Mouse (Mus musculus) hematopoietic stem cell, adult 5-6 weeks (primary cell): Measurements from ENCODE around the gene Tacr1. TPM values are rescaled to one million over a fixed set of nuclear protein-coding genes. Genes with fewer than 3 reads are reported as not detected.
"Not testable (repeated sequence)": the region's sequence is repeated elsewhere in the genome, so short reads cannot be mapped to it uniquely, and the experiment has no call there.

Experiments used
- ATAC-seq, 2 experiments: fragments of 125-278 bp in 1 of 2; replicated peaks in 1 of 2; 2 replicates each; pipeline ENCODE4 v1.8.0; 2016 to 2017; ENCODE audit warnings: inconsistent platforms in 2 of 2, mild to moderate bottlenecking in 2 of 2, moderate number of reproducible peaks in 2 of 2, low read depth in 1 of 2, moderate TSS enrichment in 1 of 2; ENCODE audit not compliant: low FRiP score in 2 of 2, poor library complexity in 2 of 2, severe bottlenecking in 2 of 2, insufficient read depth in 1 of 2, low TSS enrichment in 1 of 2
- total RNA-seq: library from RNA; stranded (forward); fragments of 172-1452, 232-1000 nt; gene quantifications from 2 replicates; pipeline ENCODE4 v1.2.3, GENCODE M21; 2017

Gene Tacr1
- 0.69 TPM in 1 of 2 replicates, not detected in the other for total RNA-seq

DNA sequence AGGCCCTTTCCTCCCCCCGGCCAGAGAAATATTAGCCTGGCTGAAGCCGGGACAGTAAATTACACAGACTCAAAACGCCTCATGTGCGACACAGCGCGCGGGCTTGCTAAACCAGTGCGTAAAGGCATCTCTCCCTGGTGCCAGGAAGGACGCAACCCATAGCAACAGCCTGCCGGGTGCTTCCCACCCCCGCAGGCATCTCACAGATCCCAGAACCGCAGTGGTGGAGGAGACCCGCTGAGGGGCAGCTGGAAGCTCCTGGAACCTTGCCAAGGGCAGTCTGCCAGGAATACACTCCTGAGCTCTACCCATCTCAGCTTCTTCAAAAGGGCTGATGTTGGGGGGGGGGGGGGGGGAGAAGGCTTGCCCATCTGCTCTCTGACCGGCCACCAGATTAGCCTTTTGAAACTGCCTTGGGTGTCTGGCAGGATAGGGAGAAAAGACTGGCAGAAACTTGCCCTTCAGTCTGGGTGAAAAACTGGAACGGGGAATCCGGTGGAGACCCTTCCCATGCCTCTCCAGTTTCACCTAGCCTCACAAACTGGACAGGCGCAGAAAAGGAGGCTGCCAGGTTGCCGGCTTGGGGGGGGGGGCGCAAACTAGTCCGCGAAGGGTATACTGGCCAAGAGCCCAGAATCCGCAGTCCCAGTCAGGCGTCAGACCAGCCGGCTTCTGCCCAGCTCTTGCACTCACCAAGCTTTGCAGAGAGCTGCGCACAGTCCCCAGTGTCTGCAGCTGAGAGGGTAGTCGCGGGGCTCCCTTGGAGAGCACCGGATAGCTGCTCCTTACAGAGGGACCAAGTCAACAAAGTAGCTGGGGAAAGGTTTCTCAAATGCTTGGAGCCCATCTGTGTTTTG lies at the start of gene Tacr1:
Tacr1 (plus strand) TSS at position 740 of the 857 bp plus-strand sequence.
- 0 out of 4 replicates have a peak, but pooled peaks have one; percentile 19 to 32 for ATAC-seq

DNA sequence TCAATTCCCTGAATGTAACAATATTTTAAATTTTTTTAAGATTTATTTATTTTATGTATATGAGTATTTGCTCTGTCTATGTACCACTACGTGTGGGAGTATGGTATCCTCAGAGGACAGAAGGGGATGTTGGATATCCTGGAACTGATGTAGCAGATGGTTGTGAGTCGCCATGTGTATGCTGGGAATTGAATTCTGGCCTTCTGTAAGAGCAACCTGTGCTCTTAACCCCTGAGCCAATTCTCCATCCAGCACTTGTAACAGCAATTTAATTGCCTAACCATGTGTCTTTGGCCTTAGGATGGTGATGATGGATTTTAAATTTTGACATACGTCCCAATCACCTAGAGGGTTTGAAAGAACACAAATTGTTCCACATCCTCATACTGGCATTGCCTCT lies 26.0 kb upstream of the Tacr1 start:
- no peak for ATAC-seq

DNA sequence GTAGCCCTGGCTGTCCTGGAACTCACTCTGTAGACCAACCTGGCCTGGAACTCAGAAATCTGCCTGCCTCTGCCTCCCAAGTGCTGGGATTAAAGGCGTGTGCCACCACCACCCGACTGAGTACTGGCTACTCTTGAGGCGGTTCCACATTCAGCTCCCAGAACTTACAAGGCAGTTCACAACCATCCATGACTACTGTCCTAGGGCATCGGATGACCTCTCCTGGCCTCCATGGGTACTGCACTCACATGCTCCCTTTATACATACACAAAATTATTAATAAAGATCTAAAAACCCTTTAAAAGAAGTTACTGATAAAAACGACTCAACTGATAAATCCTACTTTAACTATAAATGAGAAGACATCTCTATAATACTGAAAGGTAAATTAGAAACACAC lies 18.6 kb upstream of the Tacr1 start:
- ATAC-seq = no peak

DNA sequence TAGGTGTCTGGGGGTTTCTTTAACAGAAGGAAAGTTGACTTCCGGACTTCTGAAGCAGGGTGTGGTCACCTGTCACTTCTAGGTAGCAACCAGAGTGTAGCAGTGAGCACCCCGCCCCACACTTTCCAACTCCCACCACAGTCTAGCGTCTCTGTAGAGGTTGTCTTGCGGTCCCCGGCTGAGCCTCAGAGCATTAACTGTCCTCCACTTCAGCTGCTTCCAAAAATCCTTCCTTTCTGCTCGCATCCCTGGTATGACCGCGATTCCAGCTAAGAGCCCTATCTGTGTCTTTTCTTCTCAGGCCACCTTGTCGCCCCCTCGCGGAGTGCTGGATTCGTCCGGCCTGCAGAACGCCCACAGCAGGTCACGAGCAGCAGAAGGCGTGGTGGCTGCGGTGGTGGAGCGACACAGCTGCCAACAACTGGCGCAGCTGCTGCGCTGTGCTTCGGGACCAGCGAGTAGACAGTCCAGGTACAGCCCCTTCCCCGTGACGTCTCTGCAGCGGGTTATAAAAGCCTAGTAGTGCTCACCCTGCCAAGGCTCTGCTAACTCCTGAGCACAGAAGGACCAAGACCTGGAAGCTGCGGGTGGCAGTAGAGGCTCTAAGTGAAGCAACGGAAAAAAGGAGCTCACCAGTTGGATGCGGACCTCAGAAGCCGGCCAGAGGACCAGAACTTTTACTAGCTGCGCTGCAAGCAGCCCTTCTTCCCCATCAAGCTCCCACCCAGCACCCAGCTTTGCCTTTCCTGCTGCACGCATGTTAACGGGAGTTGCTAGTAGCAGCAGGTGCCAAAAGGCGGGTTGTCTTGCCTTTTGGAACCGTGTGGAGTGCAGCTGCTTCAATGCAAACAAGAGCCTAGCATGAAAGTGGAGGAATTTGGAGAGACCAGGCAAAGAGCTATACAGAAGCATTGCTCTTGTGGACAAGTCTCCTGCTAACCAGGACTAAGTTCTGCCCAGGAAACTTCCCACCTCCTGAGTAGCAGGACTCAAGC lies 664 bp downstream of the Tacr1 start:
- ATAC-seq = peak; percentile 42 to 84; a peak in 3 of 4 replicates

DNA sequence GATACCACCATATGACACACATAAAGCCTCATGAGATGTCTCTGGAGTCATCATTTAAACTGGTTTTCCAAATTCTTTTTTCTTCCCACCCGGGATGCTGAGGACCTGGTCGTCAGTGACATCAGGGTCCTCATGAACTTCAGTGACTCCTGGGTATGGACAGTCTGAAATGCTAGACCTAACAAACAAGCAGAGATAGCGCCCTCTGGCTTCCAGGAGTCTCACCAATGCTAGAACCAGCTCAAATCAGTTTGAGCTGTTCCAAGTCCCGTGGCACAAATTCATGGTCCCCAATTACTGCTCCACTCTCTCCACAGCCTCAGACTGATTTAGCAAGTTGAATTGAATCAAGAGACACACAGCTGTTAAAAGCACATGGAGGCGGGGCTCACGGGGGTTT lies 16.2 kb downstream of the Tacr1 start:
- no peak for ATAC-seq

DNA sequence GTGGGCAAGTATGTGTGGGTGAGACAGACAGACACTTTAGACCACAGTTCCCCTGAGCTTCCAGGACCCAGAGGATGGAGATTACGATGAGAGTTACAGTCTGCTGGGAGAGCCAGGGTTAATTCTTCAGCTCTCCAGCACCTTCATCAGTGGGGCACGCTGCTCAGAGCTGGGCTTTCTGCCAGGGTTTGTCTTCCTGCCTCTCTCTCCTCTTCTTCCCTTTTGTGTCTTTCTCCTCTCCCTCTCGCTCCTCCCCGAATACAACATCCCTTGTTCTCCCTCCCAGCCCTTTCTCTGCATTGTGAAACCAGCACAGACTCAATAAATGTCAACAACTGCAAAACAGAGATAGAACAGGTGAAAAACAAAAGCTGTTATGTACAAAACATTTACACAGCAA lies 18.1 kb downstream of the Tacr1 start:
- no peak for ATAC-seq

DNA sequence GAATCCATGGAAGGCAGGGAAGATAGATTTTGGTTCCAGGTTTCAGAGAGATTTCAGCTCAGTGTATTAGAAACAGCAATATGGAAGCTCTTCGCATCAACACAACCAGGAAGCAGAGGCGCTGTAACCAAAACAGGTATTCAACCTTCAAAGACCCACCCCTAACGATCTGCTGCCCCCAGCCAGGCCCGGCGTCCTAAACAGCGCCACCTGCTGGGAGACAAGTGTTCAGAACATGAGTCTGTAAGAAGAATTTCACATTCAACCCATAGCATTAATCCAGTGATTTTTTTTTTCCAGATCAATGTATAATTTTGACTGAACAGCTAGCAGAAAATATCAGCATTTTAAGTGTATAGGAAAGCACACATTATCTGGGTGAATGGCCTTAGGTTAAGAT lies 26.8 kb downstream of the Tacr1 start:
- no peak for ATAC-seq

DNA sequence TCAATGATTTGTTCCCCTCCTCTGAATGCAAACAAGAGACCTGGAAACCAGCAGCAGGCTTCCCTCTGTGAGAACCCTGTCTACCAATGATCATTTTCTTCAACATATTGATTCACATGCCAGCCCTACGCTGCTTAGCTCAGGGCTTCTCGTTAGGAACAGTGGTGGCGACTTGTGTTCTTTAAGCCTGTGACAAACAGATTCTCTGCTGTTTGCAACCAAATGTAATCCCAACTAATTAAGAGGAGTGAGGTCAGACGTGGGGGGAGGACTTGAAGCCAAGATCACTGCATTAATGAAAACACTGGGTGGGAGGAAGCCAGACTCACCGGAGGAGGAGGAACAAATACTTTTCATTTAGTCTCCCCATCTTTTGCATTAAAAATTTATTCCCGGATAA lies 27.6 kb downstream of the Tacr1 start:
- ATAC-seq = no peak

DNA sequence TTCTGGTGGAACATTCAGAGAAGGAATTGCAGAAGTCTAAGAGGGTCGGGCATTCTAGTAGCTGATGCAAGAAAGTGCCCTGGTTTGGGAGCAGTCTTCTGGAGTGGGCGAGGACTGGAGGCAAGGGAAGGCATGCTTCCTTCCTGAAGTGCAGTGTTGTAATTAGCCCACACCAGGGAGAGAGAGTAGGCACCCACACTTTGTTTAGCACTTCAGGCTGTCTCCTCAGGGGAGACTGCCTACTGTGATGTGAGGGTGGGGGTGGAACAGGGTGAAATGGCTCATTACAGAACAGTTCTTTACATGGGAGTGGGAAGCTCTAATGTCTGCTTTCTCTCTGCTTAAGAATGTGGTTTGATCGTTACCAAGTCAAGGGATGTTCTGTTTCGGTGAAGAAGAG lies 35.0 kb downstream of the Tacr1 start:
- ATAC-seq = no peak

DNA sequence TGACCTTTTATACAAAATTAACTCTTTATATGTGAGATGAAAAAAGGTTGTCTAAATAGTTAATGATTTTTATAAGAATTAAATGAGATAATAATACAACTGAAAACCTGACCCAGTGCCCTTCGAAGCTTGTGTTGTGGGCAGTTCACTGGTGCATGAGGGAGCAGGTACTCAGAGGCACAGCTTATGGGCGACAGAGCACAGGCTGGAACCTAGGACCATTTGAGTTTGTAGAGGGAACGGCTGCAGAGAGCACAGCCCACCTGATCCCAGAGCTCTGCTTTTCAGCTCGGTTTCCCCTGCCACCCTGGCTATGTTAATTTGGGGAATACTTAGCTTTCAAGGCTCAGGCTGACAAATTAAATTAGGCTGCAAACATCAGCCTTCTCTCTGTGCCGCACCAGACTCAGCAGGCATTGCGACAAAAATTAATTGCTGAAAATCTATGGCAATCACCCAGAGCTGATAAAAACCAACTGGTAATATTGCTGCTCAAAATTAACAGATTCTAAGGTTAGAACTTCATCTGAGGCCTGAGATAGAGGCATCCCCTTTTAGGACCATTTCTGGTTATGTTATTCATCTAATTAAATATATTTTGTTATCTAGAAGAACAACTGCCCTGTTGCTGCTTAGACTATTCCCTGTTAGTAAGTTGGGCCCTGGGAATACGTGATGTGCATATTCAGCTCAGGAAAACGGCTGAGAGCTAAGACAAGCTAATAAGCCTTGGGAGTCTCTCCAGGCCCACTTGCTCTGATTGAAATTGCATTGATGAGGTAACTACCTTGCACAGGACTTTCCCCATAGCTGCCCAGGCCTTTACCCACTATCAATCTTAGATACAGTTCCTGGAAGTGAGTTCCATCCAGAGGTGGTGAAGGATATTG lies 50.3 kb downstream of the Tacr1 start:
- not testable (repeated sequence) for ATAC-seq

DNA sequence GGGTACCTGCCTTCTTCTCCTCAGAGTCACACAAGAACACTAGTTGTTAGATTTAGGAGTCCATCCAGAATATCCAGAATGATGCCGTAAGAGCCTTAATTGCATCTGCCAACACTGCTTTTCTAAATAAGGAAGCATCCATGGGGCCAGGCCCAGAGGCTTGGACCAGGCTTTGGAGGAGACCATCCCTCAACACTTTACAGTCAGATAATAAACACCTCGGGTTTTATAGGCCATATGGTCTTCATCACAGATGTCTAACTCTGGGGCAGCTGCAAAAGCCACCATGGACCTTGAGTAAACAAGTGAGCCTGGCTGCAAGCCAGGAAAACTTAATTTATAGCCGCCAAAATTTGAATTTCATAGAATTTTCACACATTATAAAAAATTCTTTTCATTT lies 53.1 kb downstream of the Tacr1 start:
- no peak for ATAC-seq

DNA sequence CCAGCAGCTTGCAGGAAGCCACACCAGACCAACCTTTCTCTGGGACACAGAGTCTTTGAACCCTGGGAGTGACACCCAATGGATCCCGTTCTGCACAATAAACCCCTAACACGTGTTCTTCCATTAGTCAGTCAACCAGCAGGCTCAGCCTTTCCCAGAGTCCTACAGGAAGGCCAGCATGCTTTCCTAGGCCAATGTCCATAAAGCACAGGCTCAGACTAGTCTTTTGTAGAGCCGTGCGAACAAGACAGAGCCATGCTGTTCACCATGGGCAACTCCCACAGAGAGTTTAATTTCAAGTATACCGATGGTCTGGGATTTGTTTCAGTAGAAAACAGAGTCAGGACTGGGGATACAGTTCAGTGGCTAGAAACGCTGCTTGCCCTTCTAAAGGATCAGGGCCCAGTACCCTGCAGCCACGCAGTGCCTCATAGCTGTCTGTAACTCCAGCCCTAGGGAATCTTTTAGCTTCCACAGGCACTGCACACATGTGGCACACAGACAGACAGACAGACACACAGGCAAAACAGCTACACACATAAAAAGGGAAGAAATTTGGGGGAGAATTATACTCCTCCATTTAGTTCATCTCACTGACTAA lies 55.1 kb downstream of the Tacr1 start:
- ATAC-seq = no peak

DNA sequence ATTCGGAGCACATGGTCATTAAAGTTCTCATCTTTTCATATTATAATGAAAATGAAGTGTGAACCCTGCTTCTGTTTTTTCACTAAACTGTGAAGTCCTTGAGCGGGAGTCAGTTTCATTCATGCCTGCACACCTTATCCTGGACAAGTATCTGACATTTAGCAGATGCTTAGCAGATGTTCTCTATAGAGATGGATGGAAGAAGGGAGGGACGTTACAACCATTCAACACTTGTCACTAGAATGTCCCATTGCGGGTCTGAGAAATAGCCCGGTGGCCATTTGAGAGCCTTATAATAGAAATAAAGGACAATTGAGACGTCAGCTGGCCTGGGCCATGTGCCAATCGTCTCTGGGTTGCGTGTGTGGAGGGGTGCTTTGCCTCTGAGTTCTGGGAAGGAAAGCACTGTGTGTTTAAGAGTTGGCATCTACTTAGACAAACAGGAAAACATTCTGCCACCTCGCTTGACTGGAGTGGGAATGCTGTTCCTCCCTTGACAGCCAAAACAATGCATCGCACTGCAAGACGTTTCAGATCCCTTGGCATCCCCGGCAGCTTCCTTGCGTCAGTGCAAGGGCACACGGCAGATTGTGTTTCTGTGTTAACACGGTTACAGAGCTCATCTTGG lies 56.7 kb downstream of the Tacr1 start:
- ATAC-seq = no peak

DNA sequence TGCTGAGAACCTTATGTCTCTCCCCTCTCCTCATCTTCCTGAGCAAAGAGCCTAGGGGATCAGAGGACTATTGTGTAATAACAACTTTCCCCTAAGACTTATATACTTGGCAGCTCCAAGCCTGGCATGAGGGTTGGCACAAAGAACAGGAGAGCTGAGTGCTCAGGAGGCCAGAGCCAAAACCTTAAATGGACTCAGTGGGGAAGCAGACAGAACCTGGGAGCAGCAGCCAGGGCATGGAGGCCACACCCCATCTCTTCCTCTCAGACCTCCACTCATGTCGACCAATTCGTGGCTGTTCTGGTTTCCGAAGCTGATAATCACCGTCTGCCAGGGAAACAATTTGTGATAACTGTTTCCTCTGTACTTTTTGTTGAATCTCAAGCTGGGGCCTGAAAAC lies 61.0 kb downstream of the Tacr1 start:
- ATAC-seq = peak; percentile 22 to 39; a peak in 2 of 4 replicates

DNA sequence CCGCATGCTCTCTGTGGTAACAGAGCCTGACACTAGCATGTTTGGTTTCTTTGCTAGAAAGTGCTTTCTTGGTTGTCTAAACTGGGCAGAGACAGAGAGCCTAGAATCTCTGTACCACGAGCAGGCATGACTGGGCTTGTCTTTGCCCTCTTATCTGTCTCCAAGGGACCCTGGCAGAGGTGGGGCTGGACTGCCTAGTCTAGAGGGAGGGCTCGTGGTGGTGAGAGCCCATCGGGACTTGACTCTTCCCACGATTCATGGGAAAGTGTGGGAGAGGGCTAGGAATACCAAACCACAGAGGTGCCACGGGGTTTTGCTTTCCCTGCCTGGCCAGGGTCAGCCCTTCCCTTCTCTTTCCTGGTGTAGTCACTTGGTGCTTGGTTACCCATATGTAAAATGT lies 72.3 kb downstream of the Tacr1 start:
- ATAC-seq = no peak

DNA sequence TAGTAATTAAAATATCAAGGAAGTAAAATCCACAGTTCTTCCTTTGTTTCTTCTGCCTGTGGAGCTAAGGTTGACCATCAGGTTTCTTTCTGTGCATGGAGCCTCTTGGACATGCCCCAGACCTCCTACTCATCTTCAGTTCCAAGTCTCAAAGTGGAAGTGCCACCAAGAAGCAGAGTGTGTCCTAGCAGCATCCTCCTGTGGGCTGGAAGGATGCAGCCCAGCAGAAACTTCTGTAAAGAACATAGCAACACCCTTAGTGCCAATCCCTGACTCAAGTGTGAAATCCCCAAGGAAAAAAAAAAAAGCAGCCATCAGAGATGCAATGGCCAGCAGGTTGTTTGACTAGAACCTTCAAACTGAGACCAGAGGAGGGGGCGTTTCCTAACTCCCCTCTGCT lies 81.7 kb downstream of the Tacr1 start:
- ATAC-seq = no peak
